Mouse (Mus musculus) liver, adult 2 months (tissue): ENCODE measurements around the gene Arih1. TPM values are rescaled to one million over a fixed set of nuclear protein-coding genes. Genes with fewer than 3 reads are reported as not detected.

Experiments used
- DNase-seq: peaks from one replicate; pipeline ENCODE4 v3.0.0-alpha.2; 2011; ENCODE audit warnings: low read depth, low spot score; ENCODE audit errors: extremely low read depth
- H3K27ac ChIP-seq: fragments of 200-500 bp; replicated peaks from 2 replicates; pipeline ENCODE4 v1.5.1; 2012; ENCODE audit warnings: low read depth, mild to moderate bottlenecking, control low read depth, inconsistent platforms, low read length; ENCODE audit not compliant: insufficient read depth
- H3K27me3 ChIP-seq: fragments of 200-500 bp; 2 replicates; pipeline ENCODE4 v1.6.1; 2012; ENCODE audit warnings: mild to moderate bottlenecking, moderate library complexity, low read length, inconsistent platforms; ENCODE audit not compliant: control insufficient read depth, insufficient read depth
- H3K36me3 ChIP-seq: fragments of 200-500 bp; 2 replicates; pipeline ENCODE4 v1.6.1; 2012; ENCODE audit warnings: low read length, inconsistent platforms; ENCODE audit not compliant: control insufficient read depth, insufficient read depth
- H3K4me1 ChIP-seq: fragments of 200-500 bp; 2 replicates; pipeline ENCODE4 v1.6.1; 2011; ENCODE audit warnings: low read length; ENCODE audit not compliant: control insufficient read depth, insufficient read depth
- H3K4me3 ChIP-seq: fragments of 200-500 bp; 2 replicates; pipeline ENCODE4 v1.5.1; 2011; ENCODE audit warnings: low read depth, mild to moderate bottlenecking, control low read depth, low read length, moderate library complexity; ENCODE audit not compliant: insufficient read depth
- H3K79me2 ChIP-seq: fragments of 200-500 bp; 2 replicates; pipeline ENCODE4 v1.6.1; 2012; ENCODE audit warnings: inconsistent platforms, mild to moderate bottlenecking, low read length, moderate library complexity; ENCODE audit not compliant: control insufficient read depth, insufficient read depth
- H3K9ac ChIP-seq: fragments of 200-500 bp; 2 replicates; pipeline ENCODE4 v1.6.1; 2012; ENCODE audit warnings: low read depth, mild to moderate bottlenecking, control low read depth, inconsistent platforms, low read length
- CTCF ChIP-seq: fragments of 200-500 bp; IDR thresholded peaks from 2 replicates; pipeline ENCODE4 v1.5.1; 2011; ENCODE audit warnings: low read depth, low read length, control low read depth
- POLR2A ChIP-seq: fragments of 200-500 bp; IDR thresholded peaks from 2 replicates; pipeline ENCODE4 v1.6.1; 2011; ENCODE audit warnings: low read length, control low read depth; ENCODE audit not compliant: insufficient read depth; ENCODE audit errors: extremely low read depth
- WGBS: fragments of 180-500 bp; shearing (Covaris S2); methylation state at CpG from one replicate; pipeline ENCODE4 v1.1.7; 2018; 5-methylcytosine and 5-hydroxymethylcytosine counted together
- polyA plus RNA-seq: library from polyadenylated mRNA; depleted of rRNA; stranded (reverse); fragments of >200 nt; gene quantifications from 2 replicates; pipeline ENCODE4 v1.2.3, GENCODE M21; 2012
- total RNA-seq: library from RNA; depleted of rRNA; stranded (reverse); fragments of >200 nt; gene quantifications from 2 replicates; pipeline ENCODE4 v1.2.3, GENCODE M21; 2014

Arih1 gene
- total and polyA plus RNA-seq, 2 experiments: 10.2 to 31.4 TPM

DNA sequence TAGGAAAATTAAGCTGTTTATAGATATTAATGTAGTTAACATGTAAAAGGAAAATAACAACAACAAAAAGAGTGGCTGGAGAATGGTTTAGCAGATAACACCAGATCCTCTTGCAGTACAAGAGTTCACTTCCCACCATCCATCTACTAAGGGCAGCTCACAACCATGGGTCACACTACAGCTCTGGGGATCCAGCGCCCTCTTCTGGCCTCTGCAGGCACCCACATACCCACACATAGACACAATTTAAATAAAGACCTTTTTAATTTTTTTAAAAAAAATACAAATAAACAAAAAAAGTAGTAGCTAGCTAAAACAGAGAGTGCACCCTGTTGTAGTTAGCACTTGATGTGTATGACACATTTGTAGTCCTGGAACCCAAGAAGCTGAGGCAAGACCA, 4.0 kb downstream of the Arih1 start:
- 31% methylated on average over 1 of the region's 1 CpGs for WGBS
- Histone ChIP-seq H3K27me3 (no peaks in the 10 kb centered on the region), H3K9ac (no peak overlapping the region), H3K4me3 (no peak overlapping the region), H3K36me3 (0 out of 2 replicates have a peak, but pooled peaks cover 2% of the 10 kb centered on the region), H3K27ac (no peak overlapping the region), H3K4me1 (peaks cover 13% of the 10 kb centered on the region; the same call in 1 of the 2 replicates), H3K79me2 (peaks cover 22% of the 10 kb centered on the region)
- TF ChIP-seq POLR2A (no peak), CTCF (peak; percentile 81)
- peak; percentile 43 for DNase-seq

DNA sequence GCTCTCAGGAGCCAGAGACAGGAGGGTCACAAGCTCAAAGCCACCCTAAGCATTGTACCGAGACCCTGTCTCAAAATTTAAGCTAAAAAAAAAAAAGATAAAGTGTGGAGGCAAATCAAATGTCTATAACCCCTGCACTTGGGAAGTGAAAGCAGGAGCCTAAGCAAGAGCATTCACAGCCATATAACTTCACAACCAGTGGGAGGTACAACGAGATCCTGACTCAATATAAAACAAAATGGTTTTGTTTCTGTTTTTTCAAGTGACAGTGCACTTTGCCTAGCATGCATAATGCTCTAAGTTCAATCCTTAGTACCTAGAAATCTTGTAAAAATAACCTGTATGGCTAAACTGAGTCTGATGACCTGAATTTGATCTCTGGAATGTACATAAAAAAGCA, 9.8 kb downstream of the Arih1 start:
- no peak overlapping the region for H3K9ac ChIP-seq
- DNase-seq: no peak
- peaks cover 4% of the 10 kb centered on the region; the same call in 1 of the 2 replicates for H3K36me3 ChIP-seq
- no peaks in the 10 kb centered on the region for H3K27me3 ChIP-seq
- H3K27ac ChIP-seq: no peak overlapping the region
- H3K4me1 ChIP-seq: peaks cover 20% of the 10 kb centered on the region
- H3K4me3 ChIP-seq: no peak overlapping the region
- TF ChIP-seq CTCF: no peak
- no peak for TF ChIP-seq POLR2A
- H3K79me2 ChIP-seq: peaks cover 31% of the 10 kb centered on the region; the same call in 1 of the 2 replicates
- WGBS: 85% methylated on average over 2 of the region's 2 CpGs

DNA sequence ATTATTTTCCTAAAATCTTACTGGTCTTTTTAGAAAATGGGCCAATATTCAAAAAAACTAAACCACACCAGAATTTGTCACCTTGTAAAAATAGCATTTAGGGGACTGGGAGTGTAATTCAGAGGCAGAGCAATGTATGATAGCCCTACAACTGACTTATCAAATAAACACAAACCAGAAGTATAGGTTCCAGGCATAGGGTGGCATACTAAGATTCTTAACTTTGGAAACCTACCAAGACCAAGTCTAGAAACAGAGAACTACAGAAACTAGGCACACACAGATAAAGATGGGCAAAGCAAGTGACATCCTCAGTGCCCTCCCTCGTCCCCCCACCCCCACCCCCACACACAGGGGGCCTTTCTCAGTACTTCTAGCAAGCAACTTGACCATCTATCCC, 11.6 kb downstream of the Arih1 start:
- Histone ChIP-seq H3K36me3 (peaks cover 2% of the 10 kb centered on the region; the same call in 1 of the 2 replicates), H3K4me3 (no peak overlapping the region), H3K79me2 (peaks cover 31% of the 10 kb centered on the region; the same call in 1 of the 2 replicates), H3K4me1 (peaks cover 21% of the 10 kb centered on the region), H3K9ac (no peak overlapping the region), H3K27me3 (no peaks in the 10 kb centered on the region), H3K27ac (no peak overlapping the region)
- TF ChIP-seq CTCF (no peak), POLR2A (no peak)
- no peak for DNase-seq
- 95% methylated on average over 1 of the region's 1 CpGs for WGBS

DNA sequence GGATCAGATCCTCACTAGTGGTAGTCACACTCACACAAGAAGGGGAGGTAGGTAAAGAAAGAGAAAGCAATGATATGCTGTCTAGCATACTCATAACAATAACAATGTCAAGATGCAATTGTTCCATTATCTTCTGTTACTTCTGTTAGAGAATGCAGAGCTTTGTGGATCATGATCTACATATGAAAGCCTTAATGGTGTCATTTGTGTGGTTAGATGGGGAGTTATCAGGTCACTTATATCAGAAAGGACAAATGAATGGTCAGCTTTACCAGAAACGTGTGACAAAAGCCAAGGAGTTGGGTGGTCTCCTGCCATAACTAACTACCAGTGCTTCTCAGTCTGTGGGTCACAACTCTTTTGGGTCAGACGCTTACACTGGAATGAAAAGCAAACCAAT, 13.2 kb downstream of the Arih1 start:
- Histone ChIP-seq H3K79me2 (peaks cover 25% of the 10 kb centered on the region; the same call in 1 of the 2 replicates), H3K36me3 (peaks cover 2% of the 10 kb centered on the region; the same call in 1 of the 2 replicates), H3K4me1 (peaks cover 19% of the 10 kb centered on the region), H3K4me3 (no peak overlapping the region), H3K27me3 (no peaks in the 10 kb centered on the region), H3K27ac (no peak overlapping the region), H3K9ac (no peak overlapping the region)
- WGBS: 91% methylated on average over 2 of the region's 2 CpGs
- TF ChIP-seq POLR2A (no peak), CTCF (no peak)
- DNase-seq: no peak

DNA sequence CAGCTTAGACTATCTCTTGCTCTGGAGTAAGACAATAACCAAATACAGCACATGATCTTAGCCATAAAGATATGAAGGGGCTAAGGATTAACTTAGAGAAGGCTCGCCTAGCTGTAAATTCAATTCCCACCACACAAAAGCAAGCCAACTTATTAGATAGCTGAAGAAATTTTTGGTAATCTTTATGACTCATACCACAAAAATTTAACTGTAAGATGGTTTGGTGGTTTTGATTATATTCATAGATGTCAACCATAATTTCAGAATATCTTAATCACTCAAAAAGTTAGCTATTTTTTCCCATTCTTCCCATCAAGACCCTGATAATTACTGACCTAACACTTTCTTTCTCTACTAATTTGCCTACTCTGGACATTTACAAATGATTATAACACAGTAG, 17.0 kb downstream of the Arih1 start:
- H3K36me3 ChIP-seq: 0 out of 2 replicates have a peak, but pooled peaks cover 2% of the 10 kb centered on the region
- peaks cover 12% of the 10 kb centered on the region; the same call in 1 of the 2 replicates for H3K79me2 ChIP-seq
- H3K4me3 ChIP-seq: no peak overlapping the region
- 80% methylated on average over 1 of the region's 1 CpGs for WGBS
- no peak overlapping the region for H3K9ac ChIP-seq
- no peaks in the 10 kb centered on the region for H3K27me3 ChIP-seq
- no peak for DNase-seq
- H3K27ac ChIP-seq: no peak overlapping the region
- TF ChIP-seq CTCF (no peak), POLR2A (no peak)
- H3K4me1 ChIP-seq: peaks cover 12% of the 10 kb centered on the region

DNA sequence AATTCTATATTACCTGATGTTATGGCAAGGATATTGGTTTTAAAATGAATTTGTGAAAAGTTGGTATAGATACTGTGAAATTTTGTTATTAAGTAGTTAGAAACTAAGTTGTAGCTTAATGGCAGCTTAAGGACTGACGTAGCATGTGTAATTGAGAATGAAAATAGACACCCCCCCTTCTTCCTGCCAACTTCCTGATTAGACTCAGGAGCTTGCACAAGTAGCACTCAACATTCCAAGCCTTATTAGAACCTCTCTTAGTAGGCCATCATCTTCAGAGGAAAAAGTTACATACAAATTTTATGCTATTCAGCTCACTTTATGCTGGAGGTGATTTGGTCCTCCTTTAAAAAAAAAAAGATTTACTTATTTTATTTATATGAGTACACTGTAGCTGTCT, 22.1 kb downstream of the Arih1 start:
- TF ChIP-seq POLR2A: no peak
- Histone ChIP-seq H3K27me3 (no peaks in the 10 kb centered on the region), H3K9ac (no peak overlapping the region), H3K36me3 (no peaks in the 10 kb centered on the region), H3K4me3 (no peak overlapping the region), H3K79me2 (peaks cover 17% of the 10 kb centered on the region; the same call in 1 of the 2 replicates), H3K27ac (no peak overlapping the region), H3K4me1 (peaks cover 3% of the 10 kb centered on the region; the same call in 1 of the 2 replicates)
- WGBS: 54% methylated on average over 1 of the region's 1 CpGs
- DNase-seq: no peak
